ENCODE assay signal across 8 mouse cellular contexts in the genomic region with DNA sequence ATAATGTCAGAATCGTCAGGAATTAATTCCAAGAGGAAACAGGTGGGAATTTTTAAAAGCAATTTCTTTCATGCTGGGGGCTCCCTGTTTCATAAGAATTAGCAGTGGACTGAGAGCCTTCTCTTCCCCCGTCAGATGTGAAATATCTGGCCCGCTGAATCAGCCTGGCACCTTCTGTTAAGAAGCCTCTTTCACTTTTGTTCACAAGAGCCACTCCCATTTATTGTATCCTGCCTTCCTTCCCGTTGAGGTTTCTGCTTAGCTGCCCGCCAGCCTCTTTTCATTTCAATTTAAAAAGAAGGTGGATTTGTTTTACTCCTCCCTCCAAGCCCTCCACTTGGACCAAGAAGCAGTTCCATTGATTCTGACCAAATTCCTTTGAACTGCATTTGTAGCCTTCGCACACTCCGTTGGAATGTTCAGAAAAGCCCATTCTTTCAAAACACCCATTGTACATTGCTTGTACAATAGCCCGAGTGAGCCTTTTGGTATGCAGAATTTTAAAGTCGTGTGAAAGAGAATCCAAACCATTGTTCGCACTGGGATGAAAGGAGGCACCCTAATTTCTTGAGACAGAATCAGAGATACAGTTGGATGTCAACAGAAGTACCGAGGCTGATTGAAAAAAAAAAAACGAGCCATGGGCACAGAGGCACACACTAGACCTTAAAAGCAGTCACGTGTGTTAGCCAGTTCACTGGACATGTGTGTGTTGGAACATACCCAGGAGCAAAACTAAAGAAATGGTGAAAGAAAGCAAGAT.
DNase-seq lines count a peak whose midpoint lies in the region; ATAC-seq and TF ChIP-seq lines count a peak whose summit lies in the region.

No protein-coding gene starts in this region.

- H3K79me2 ChIP-seq in heart, adult 2 months (replicated peaks; ENCODE audit: control insufficient read depth, insufficient read depth, low read length): no peaks in the 10 kb centered on the region

- intact Hi-C loops in heart, adult 2 months (cut with DNase I): no loop called here
- intact Hi-C loops in left cerebral cortex, postnatal 10 days (cut with DNase I): no loop called here

- peak overlapping the region; percentile 13; the same call in 1 of the 2 replicates for H3K4me2 ChIP-seq in heart, embryonic 13.5 days
- peak overlapping the region; percentile 46 for H3K4me2 ChIP-seq in hindbrain, embryonic 13.5 days
- H3K4me2 ChIP-seq in midbrain, embryonic 15.5 days: peak overlapping the region; percentile 30

- WGBS in heart, embryonic 13.5 days: 55% methylated on average over 13 of the region's 13 CpGs
- 46% methylated on average over 13 of the region's 13 CpGs for WGBS in heart, adult 2 months
- WGBS in hindbrain, embryonic 13.5 days: 8% methylated on average over 13 of the region's 13 CpGs
- WGBS in midbrain, embryonic 15.5 days: 5% methylated on average over 13 of the region's 13 CpGs

- DNase-seq in heart, adult 2 months: no peak
- peak; percentile 92 for DNase-seq in brain, embryonic 14.5 days (ENCODE audit: low read depth)
- no peak for DNase-seq in right cerebral cortex, postnatal 14 days
- DNase-seq in left cerebral cortex, postnatal 10 days (ENCODE audit: extremely low spot score in 1 of 2, low spot score in 2 of 2): no peak
- DNase-seq in thymus, postnatal 4 days: no peak

- H3K4me1 ChIP-seq in heart, embryonic 13.5 days: peaks cover 9% of the 10 kb centered on the region; the same call in 1 of the 2 replicates
- H3K4me1 ChIP-seq in heart, adult 2 months (ENCODE audit: control insufficient read depth, insufficient read depth, low read length): no peaks in the 10 kb centered on the region
- peaks cover 29% of the 10 kb centered on the region for H3K4me1 ChIP-seq in hindbrain, embryonic 13.5 days (replicated peaks)
- peaks cover 27% of the 10 kb centered on the region for H3K4me1 ChIP-seq in midbrain, embryonic 15.5 days

- no peaks in the 10 kb centered on the region for H3K36me3 ChIP-seq in heart, embryonic 13.5 days
- no peaks in the 10 kb centered on the region for H3K36me3 ChIP-seq in heart, adult 2 months (ENCODE audit: control insufficient read depth, insufficient read depth, low read length)
- H3K36me3 ChIP-seq in hindbrain, embryonic 13.5 days: no peaks in the 10 kb centered on the region
- no peaks in the 10 kb centered on the region for H3K36me3 ChIP-seq in midbrain, embryonic 15.5 days (replicated peaks)

- TF ChIP-seq CTCF in heart, adult 2 months (IDR thresholded peaks at IDR 0.05): no peak
- TF ChIP-seq CTCF in brain, embryonic 14.5 days (IDR thresholded peaks at IDR 0.05; ENCODE audit: borderline replicate concordance, extremely low read depth, insufficient read depth, insufficient read length): no peak

- no peaks in the 10 kb centered on the region for H3K27me3 ChIP-seq in heart, embryonic 13.5 days (replicated peaks)
- H3K27me3 ChIP-seq in heart, adult 2 months (ENCODE audit: control insufficient read depth, insufficient read depth, low read length): 0 out of 2 replicates have a peak, but pooled peaks cover 1% of the 10 kb centered on the region
- no peaks in the 10 kb centered on the region for H3K27me3 ChIP-seq in hindbrain, embryonic 13.5 days
- H3K27me3 ChIP-seq in midbrain, embryonic 15.5 days (replicated peaks): no peaks in the 10 kb centered on the region

- H3K27ac ChIP-seq in heart, embryonic 13.5 days (replicated peaks): no peak overlapping the region
- no peak overlapping the region for H3K27ac ChIP-seq in heart, adult 2 months
- peak overlapping the region; percentile 30; the same call in 1 of the 2 replicates for H3K27ac ChIP-seq in hindbrain, embryonic 13.5 days
- peak overlapping the region; percentile 49 for H3K27ac ChIP-seq in midbrain, embryonic 15.5 days

- ATAC-seq in heart, embryonic 13.5 days (ENCODE audit: extremely low read depth, insufficient number of reproducible peaks, low FRiP score, low TSS enrichment): no peak
- ATAC-seq in hindbrain, embryonic 13.5 days (ENCODE audit: low FRiP score): no peak
- peak; percentile 48 for ATAC-seq in midbrain, embryonic 15.5 days (replicated peaks)

- TF ChIP-seq POLR2A in heart, adult 2 months (IDR thresholded peaks at IDR 0.05; ENCODE audit: insufficient read depth, low read depth, low read length): no peak
- no peak for TF ChIP-seq POLR2A in brain, embryonic 14.5 days (IDR thresholded peaks at IDR 0.05; ENCODE audit: borderline replicate concordance, extremely low read depth, insufficient read depth, insufficient read length, poor library complexity, severe bottlenecking)

- H3K4me3 ChIP-seq in heart, embryonic 13.5 days: no peak overlapping the region
- H3K4me3 ChIP-seq in heart, adult 2 months: no peak overlapping the region
- peak overlapping the region; percentile 4; the same call in 1 of the 2 replicates for H3K4me3 ChIP-seq in hindbrain, embryonic 13.5 days
- no peak overlapping the region; the same call in 1 of the 2 replicates for H3K4me3 ChIP-seq in midbrain, embryonic 15.5 days

- H3K9me3 ChIP-seq in heart, embryonic 13.5 days: no peaks in the 10 kb centered on the region
- no peaks in the 10 kb centered on the region for H3K9me3 ChIP-seq in hindbrain, embryonic 13.5 days
- no peaks in the 10 kb centered on the region for H3K9me3 ChIP-seq in midbrain, embryonic 15.5 days

- TF ChIP-seq EP300 in heart, adult 2 months (IDR thresholded peaks at IDR 0.05; ENCODE audit: insufficient read depth, low read depth, low read length): no peak

- no peak overlapping the region for H3K9ac ChIP-seq in heart, embryonic 13.5 days
- H3K9ac ChIP-seq in heart, adult 2 months (ENCODE audit: low read depth, low read length): no peak overlapping the region
- H3K9ac ChIP-seq in hindbrain, embryonic 13.5 days: no peak overlapping the region
- no peak overlapping the region for H3K9ac ChIP-seq in midbrain, embryonic 15.5 days

Comparison
In these comparisons a context has a peak if more than half of its experiments do, and no peak if none do; other contexts are left out.
1. H3K27ac ChIP-seq: peak in hindbrain, embryonic 13.5 days (single experiment) and midbrain, embryonic 15.5 days (single experiment); none in heart, embryonic 13.5 days (single experiment) and heart, adult 2 months (single experiment).
2. Peak in every context shown above with its lines, with median percentiles within 50 percentile points of each other: H3K4me2 ChIP-seq.